Comparison of ENCODE assay signal across 17 mouse cellular contexts in the genomic region with DNA sequence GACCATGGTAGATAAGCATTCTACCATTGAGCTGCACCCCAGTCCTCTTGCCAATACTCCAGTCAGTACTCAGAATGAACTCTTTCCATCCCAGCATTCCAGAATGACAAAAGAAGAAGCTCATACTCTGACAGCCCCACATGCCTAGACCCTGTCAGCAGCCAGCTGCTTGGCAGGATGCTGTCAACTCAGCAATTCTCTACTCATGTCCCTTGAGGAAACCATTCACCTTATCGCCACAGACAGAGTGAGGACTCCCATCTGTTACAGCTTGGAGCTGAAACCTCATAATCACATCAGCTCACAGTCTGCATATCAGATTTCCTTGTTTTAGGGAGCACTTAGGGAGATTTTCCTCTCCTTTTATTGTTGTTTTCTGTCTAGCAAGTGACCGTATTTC.
A peak's percentile ranks its signal among the peaks of the same experiment; 100 is the strongest.
DNase-seq lines count a peak whose midpoint lies in the region; ATAC-seq lines count a peak whose summit lies in the region.
"Had no signal": no experiment of that assay in that cellular context is flagged by ENCODE, and none has a peak within 500 bp of the region (broad histone marks: within the 10 kb centered on the region; RNA-seq: fewer than 3 reads in every experiment).

No protein-coding gene starts in this region.

- no peak overlapping the region for H3K4me3 ChIP-seq in kidney, embryonic 15.5 days (replicated peaks)
- no peak overlapping the region for H3K4me3 ChIP-seq in forebrain, embryonic 15.5 days
- H3K4me3 ChIP-seq: forebrain, embryonic 12.5 days; hindbrain, embryonic 13.5 days; intestine, embryonic 15.5 days; midbrain, embryonic 12.5 days had no signal

- peak; percentile 88 for ATAC-seq in kidney, embryonic 15.5 days (replicated peaks; ENCODE audit: low FRiP score)
- no peak for ATAC-seq in forebrain, embryonic 15.5 days (replicated peaks)
- ATAC-seq: intestine, embryonic 15.5 days; liver, postnatal 0 days had no signal

- H3K4me2 ChIP-seq in kidney, embryonic 15.5 days = no peak overlapping the region
- no peak overlapping the region for H3K4me2 ChIP-seq in forebrain, embryonic 15.5 days (replicated peaks)
- H3K4me2 ChIP-seq: forebrain, embryonic 12.5 days; hindbrain, embryonic 13.5 days; intestine, embryonic 15.5 days; midbrain, embryonic 12.5 days had no signal

- peak overlapping the region; percentile 15 for H3K27ac ChIP-seq in kidney, embryonic 15.5 days
- H3K27ac ChIP-seq in forebrain, embryonic 15.5 days (replicated peaks) = no peak overlapping the region
- H3K27ac ChIP-seq: forebrain, embryonic 12.5 days; hindbrain, embryonic 13.5 days; intestine, embryonic 15.5 days; midbrain, embryonic 12.5 days had no signal

- H3K4me1 ChIP-seq in kidney, embryonic 15.5 days = no peaks in the 10 kb centered on the region
- H3K4me1 ChIP-seq in forebrain, embryonic 15.5 days = no peaks in the 10 kb centered on the region
- H3K4me1 ChIP-seq: forebrain, embryonic 12.5 days; intestine, embryonic 15.5 days; midbrain, embryonic 12.5 days had no signal

- no peak overlapping the region for H3K9ac ChIP-seq in kidney, embryonic 15.5 days
- no peak overlapping the region for H3K9ac ChIP-seq in forebrain, embryonic 15.5 days (replicated peaks)
- H3K9ac ChIP-seq: forebrain, embryonic 12.5 days; hindbrain, embryonic 13.5 days; intestine, embryonic 15.5 days; liver, postnatal 0 days; midbrain, embryonic 12.5 days had no signal

- peak; percentile 4 for DNase-seq in embryo, embryonic 10.5 days (ENCODE audit: low spot score)
- DNase-seq in embryo, embryonic 11 days = no peak
- DNase-seq in kidney, postnatal 36 days = no peak
- DNase-seq in embryo, embryonic 11.5 days (ENCODE audit: low read depth, low spot score) = peak; percentile 5
- DNase-seq in kidney, postnatal 10 days = peak; percentile 47
- DNase-seq in liver = no peak
- DNase-seq: cerebellum, postnatal 14 days; liver, postnatal 0 days; retina, postnatal 1 day; thymus, adult 18-20 months had no signal

- H3K9me3 ChIP-seq in kidney, embryonic 15.5 days (replicated peaks) = no peaks in the 10 kb centered on the region
- no peaks in the 10 kb centered on the region for H3K9me3 ChIP-seq in forebrain, embryonic 15.5 days
- H3K9me3 ChIP-seq: forebrain, embryonic 12.5 days; hindbrain, embryonic 13.5 days; intestine, embryonic 15.5 days; midbrain, embryonic 12.5 days had no signal

- H3K36me3 ChIP-seq in kidney, embryonic 15.5 days = no peaks in the 10 kb centered on the region
- H3K36me3 ChIP-seq in forebrain, embryonic 15.5 days = no peaks in the 10 kb centered on the region
- H3K36me3 ChIP-seq: forebrain, embryonic 12.5 days; hindbrain, embryonic 13.5 days; intestine, embryonic 15.5 days; midbrain, embryonic 12.5 days had no signal

- H3K27me3 ChIP-seq in kidney, embryonic 15.5 days = no peaks in the 10 kb centered on the region
- no peaks in the 10 kb centered on the region for H3K27me3 ChIP-seq in forebrain, embryonic 15.5 days
- H3K27me3 ChIP-seq: CH12.LX; forebrain, embryonic 12.5 days; hindbrain, embryonic 13.5 days; intestine, embryonic 15.5 days; midbrain, embryonic 12.5 days had no signal

- 26% methylated on average over 2 of the region's 2 CpGs for WGBS in kidney, embryonic 15.5 days
- 78% methylated on average over 2 of the region's 2 CpGs for WGBS in forebrain, embryonic 15.5 days

Comparison
In these comparisons a context has a peak if more than half of its experiments do, and no peak if none do; other contexts are left out.
1. DNase-seq: peak in embryo, embryonic 10.5 days (single experiment), embryo, embryonic 11.5 days (single experiment) and kidney, postnatal 10 days (single experiment); none in embryo, embryonic 11 days (single experiment), kidney, postnatal 36 days (0 of 2) and liver (single experiment).